Comparison of ENCODE assay signal across 14 mouse cellular contexts in genomic region chr10:98474581-98474980, GRCm38 (mm10).
"Had no signal": no experiment of that assay in that cellular context is flagged by ENCODE, and none has a peak within 500 bp of the region (broad histone marks: within the 10 kb centered on the region; RNA-seq: fewer than 3 reads in every experiment).

No protein-coding gene starts in this region.

- H3K27me3 ChIP-seq: limb, embryonic 12.5 days; liver, embryonic 15.5 days had no signal

- H3K9ac ChIP-seq: limb, embryonic 12.5 days; liver, embryonic 15.5 days had no signal

- DNase-seq: kidney, adult 11 months; kidney, adult 9 months; kidney, postnatal 10 days; kidney, postnatal 4 days; liver; midbrain, embryonic 14.5 days; right cerebral cortex, adult 18-20 months; right cerebral cortex, postnatal 25 days; thymus, postnatal 36 days had no signal

- H3K27ac ChIP-seq: layer of hippocampus, adult 2 months; limb, embryonic 12.5 days; liver, embryonic 15.5 days; midbrain, embryonic 10.5 days had no signal

- H3K4me2 ChIP-seq: limb, embryonic 12.5 days; liver, embryonic 15.5 days had no signal

- H3K4me1 ChIP-seq: limb, embryonic 12.5 days; liver, embryonic 15.5 days; midbrain, embryonic 10.5 days had no signal

- H3K4me3 ChIP-seq: layer of hippocampus, adult 2 months; limb, embryonic 12.5 days; liver, embryonic 15.5 days; midbrain, embryonic 10.5 days had no signal

- ATAC-seq: inflammation-experienced regulatory T-cells, adult 6 months had no signal

- H3K36me3 ChIP-seq: limb, embryonic 12.5 days; liver, embryonic 15.5 days; midbrain, embryonic 10.5 days had no signal

- H3K9me3 ChIP-seq: limb, embryonic 12.5 days; liver, embryonic 15.5 days; midbrain, embryonic 10.5 days had no signal
